Mouse (Mus musculus) stomach, embryonic 16.5 days (tissue): ENCODE measurements around the gene Dock1. TPM values are rescaled to one million over a fixed set of nuclear protein-coding genes. Genes with fewer than 3 reads are reported as not detected.

Source experiments
- ATAC-seq: fragments of 200-750 bp; cut with Nextera tagmentation; 2 replicates; pipeline ENCODE4 v1.8.0; 2017; ENCODE audit warnings: moderate number of reproducible peaks, moderate TSS enrichment; ENCODE audit not compliant: insufficient read depth, low FRiP score
- H3K27ac ChIP-seq: fragments of 300-500 bp; sonication (generic); 2 replicates; pipeline ENCODE4 v1.5.1; 2014; ENCODE audit warnings: low read length
- H3K27me3 ChIP-seq: fragments of 300-500 bp; sonication (generic); 2 replicates; pipeline ENCODE4 v1.6.1; 2014; ENCODE audit warnings: low read length, control low read depth, mixed read lengths; ENCODE audit not compliant: control insufficient read depth, insufficient read depth
- H3K36me3 ChIP-seq: fragments of 300-500 bp; sonication (generic); 2 replicates; pipeline ENCODE4 v1.6.1; 2014; ENCODE audit warnings: low read length; ENCODE audit not compliant: control insufficient read depth, insufficient read depth
- H3K4me1 ChIP-seq: fragments of 300-500 bp; sonication (generic); 2 replicates; pipeline ENCODE4 v1.6.1; 2014; ENCODE audit warnings: low read length, control low read depth, mixed read lengths; ENCODE audit not compliant: control insufficient read depth, insufficient read depth
- H3K4me2 ChIP-seq: fragments of 300-500 bp; sonication (generic); 2 replicates; pipeline ENCODE4 v1.6.1; 2014; ENCODE audit warnings: low read depth, low read length, mixed read lengths
- H3K4me3 ChIP-seq: fragments of 300-500 bp; sonication (generic); replicated peaks from 2 replicates; pipeline ENCODE4 v1.5.1; 2014; ENCODE audit warnings: mild to moderate bottlenecking, low read length
- H3K9ac ChIP-seq: fragments of 300-500 bp; sonication (generic); 2 replicates; pipeline ENCODE4 v1.6.1; 2014; ENCODE audit warnings: low read length
- H3K9me3 ChIP-seq: fragments of 300-500 bp; sonication (generic); replicated peaks from 2 replicates; pipeline ENCODE4 v1.6.1; 2016; ENCODE audit warnings: low read length, control low read depth; ENCODE audit not compliant: control insufficient read depth
- WGBS: fragments of 180-500 bp; shearing (Covaris S2); extraction: QIAGEN DNeasy Blood & Tissue Kit; methylation state at CpG from one replicate; pipeline ENCODE4 v1.1.7; 2014; 5-methylcytosine and 5-hydroxymethylcytosine counted together
- polyA plus RNA-seq: library from polyadenylated mRNA; unstranded; fragments of >200 nt; fragmentation: Nextera tagmentation; extraction: Ambion mirVana; gene quantifications from 2 replicates; pipeline ENCODE4 v1.2.1, GENCODE M21; 2015

Dock1 gene
- polyA plus RNA-seq, 1 experiment from 2014 or later, result 31.3 TPM

DNA sequence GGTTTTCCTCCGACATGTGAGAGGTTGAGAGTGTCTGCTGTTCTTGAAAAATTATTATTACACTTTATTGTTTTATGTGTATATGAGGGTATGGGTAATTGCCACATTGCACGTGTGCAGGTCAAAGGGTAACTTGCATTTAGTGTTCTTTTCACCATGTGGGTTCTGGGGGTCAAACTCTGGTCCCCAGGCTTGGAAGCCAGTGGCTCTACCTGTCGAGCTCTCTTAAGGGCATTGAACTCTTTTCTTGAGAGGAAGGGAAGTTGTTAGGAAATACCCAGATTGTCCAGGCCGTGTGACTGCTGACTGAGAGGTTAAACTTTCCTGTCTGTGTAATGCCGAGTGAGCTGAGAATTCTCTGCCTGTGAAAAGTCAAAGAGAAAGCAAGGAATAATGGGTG is 19.7 kb downstream of the Dock1 start:
- WGBS, result 70% methylated on average over 5 of the region's 5 CpGs
- H3K9ac ChIP-seq, result no peak overlapping the region

DNA sequence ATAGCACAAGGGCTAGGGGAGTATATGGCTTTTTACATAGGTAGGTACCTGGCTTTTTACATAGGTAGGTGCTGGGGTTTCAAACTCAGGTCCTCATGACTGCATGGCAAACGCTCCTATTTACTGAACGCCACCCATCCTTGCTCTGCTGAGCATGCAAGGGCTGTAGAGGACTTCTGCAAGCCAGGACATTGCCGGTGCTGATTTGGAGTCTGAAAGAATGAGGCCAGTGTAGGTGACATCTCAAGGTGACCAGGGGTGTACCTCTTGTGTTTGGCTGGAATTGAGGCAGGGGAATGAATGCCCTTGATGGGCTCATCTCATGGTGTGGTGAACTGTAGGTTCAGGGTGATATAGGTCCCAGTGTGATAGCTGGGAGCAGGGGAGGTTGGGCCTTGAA is 20.4 kb downstream of the Dock1 start:
- Histone ChIP-seq H3K36me3 (no peaks in the 10 kb centered on the region), H3K27ac (no peak overlapping the region), H3K9ac (no peak overlapping the region), H3K4me3 (no peak overlapping the region), H3K4me2 (no peak overlapping the region), H3K4me1 (peaks cover 15% of the 10 kb centered on the region; the same call in 1 of the 2 replicates), H3K27me3 (no peaks in the 10 kb centered on the region), H3K9me3 (no peaks in the 10 kb centered on the region)
- 88% methylated on average over 3 of the region's 3 CpGs for WGBS
- ATAC-seq, result no peak

More for the DNA sequence above, 19.7 kb downstream of the Dock1 start:
- no peak overlapping the region for H3K4me3 ChIP-seq
- no peak overlapping the region for H3K27ac ChIP-seq
- H3K4me1 ChIP-seq, result peaks cover 8% of the 10 kb centered on the region; the same call in 1 of the 2 replicates
- no peaks in the 10 kb centered on the region for H3K36me3 ChIP-seq
- H3K4me2 ChIP-seq, result no peak overlapping the region
- H3K9me3 ChIP-seq, result no peaks in the 10 kb centered on the region
- no peak for ATAC-seq
- no peaks in the 10 kb centered on the region for H3K27me3 ChIP-seq

DNA sequence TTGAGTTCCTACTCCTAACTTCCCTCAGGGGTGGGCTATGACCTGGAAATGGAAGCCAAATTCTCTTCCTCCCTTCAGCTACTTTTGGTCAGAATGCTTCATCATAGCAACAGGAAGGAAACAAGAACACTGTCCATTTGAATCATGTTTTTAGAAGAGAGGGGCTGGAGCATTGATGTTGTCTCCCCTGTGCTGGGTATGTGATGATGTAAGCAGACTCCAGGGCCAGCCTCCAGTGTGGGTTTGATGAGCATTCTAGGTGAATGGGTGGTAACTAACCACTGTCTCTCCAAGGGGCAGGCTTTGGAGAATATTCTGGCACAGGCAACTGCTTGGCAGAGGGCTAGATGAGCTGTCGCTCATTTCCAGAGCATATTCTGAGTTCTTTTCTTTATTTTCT is 22.9 kb downstream of the Dock1 start:
- peaks cover 28% of the 10 kb centered on the region for H3K4me1 ChIP-seq
- H3K4me2 ChIP-seq, result no peak overlapping the region
- H3K4me3 ChIP-seq, result no peak overlapping the region
- no peaks in the 10 kb centered on the region for H3K9me3 ChIP-seq
- no peak overlapping the region for H3K27ac ChIP-seq
- H3K27me3 ChIP-seq, result no peaks in the 10 kb centered on the region
- no peaks in the 10 kb centered on the region for H3K36me3 ChIP-seq
- 88% methylated on average over 1 of the region's 1 CpGs for WGBS
- H3K9ac ChIP-seq, result no peak overlapping the region
- ATAC-seq, result no peak

DNA sequence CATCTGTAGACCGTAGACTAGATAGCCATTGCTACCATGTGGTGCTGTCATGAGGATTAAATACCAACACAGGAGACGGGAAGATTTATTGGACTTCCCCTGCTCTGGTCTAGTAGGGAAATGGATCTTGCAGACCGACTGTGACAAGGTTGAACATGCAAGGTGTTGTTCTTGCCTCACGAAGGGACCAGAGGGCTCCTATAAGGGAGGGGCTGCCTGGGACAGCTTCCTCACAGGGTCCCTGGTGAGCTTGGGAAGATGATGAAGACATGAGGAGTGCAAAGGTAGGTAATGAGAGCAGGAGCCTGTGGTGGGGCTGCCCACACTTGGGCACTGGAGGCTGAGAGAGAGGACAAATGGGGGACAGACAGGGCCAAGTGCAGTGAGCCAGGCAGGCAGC is 25.0 kb downstream of the Dock1 start:
- Histone ChIP-seq H3K4me2 (no peak overlapping the region), H3K9me3 (no peaks in the 10 kb centered on the region), H3K9ac (no peak overlapping the region), H3K4me1 (peaks cover 34% of the 10 kb centered on the region), H3K36me3 (no peaks in the 10 kb centered on the region), H3K27me3 (no peaks in the 10 kb centered on the region), H3K27ac (no peak overlapping the region), H3K4me3 (no peak overlapping the region)
- 60% methylated on average over 4 of the region's 4 CpGs for WGBS
- ATAC-seq, result no peak

DNA sequence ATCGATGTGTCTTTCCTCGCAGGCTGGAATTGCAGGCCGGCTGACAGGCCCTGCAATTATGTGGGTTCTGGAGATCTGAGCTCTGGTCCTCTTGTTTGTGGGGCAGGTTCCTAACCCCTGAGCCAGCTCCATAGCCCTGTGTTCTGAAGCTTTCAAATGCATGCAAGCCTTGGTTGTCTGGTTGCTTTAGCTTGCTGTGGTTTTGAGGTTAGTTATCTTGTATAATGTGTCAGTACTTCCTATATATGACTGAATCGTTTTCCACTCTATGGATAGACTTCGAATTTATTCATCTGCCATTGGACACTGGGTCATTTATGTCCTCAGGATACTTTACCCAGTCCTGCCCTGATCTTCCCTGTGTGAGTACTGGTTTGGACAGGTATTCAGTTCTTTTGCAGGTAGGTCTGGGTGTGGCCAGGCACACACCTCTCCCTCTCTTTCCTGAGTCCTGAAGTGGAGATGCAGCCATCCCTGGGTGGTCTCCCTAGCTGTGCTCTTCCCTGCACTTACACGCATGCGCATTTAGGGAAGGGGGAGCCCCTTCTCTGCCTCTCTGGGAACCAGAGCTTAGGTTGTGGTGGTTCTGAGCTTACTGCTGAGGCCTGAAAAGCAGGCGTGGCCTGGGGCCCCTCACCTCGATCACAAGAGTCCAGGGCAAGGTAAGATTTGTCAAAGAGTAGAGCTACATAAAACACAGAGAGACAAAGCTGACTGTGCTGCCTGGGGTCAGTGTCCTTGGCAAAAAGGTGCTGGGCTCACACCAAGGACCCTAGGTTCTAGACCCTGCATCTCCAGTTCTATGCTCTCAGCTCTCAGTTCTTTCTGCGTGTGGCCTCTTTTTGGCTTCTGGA is 25.9 kb downstream of the Dock1 start:
- peaks cover 37% of the 10 kb centered on the region for H3K4me1 ChIP-seq
- 0 out of 2 replicates have a peak, but pooled peaks have one; percentile 23 for ATAC-seq

DNA sequence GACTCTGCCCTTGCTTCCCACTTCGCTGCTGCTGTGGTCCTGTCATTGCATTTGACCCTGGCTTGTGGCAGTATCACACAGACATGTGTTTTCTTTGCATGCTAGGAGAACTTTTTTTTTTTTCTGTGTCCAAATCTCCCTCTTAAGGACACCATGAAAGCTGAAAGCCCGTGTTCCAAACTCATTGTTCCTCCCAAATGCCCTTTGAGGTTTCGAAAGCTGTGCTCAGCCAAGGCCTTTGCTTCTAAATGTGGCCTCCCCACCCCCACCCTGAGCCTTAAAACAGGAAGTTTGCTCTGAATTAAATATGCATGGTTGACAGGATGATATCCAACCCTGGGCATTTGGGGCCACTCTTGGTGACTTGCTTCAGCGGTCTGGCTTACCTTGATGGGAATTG is 27.0 kb downstream of the Dock1 start:
- H3K27me3 ChIP-seq, result no peaks in the 10 kb centered on the region
- 57% methylated on average over 4 of the region's 4 CpGs for WGBS
- no peak overlapping the region for H3K27ac ChIP-seq
- H3K4me3 ChIP-seq, result no peak overlapping the region
- no peak overlapping the region for H3K4me2 ChIP-seq
- no peaks in the 10 kb centered on the region for H3K9me3 ChIP-seq
- no peak overlapping the region for H3K9ac ChIP-seq
- no peak for ATAC-seq
- H3K4me1 ChIP-seq, result peaks cover 37% of the 10 kb centered on the region
- no peaks in the 10 kb centered on the region for H3K36me3 ChIP-seq

More for the DNA sequence above, 25.9 kb downstream of the Dock1 start:
- H3K4me2 ChIP-seq, result no peak overlapping the region
- H3K36me3 ChIP-seq, result no peaks in the 10 kb centered on the region
- H3K9ac ChIP-seq, result no peak overlapping the region
- no peaks in the 10 kb centered on the region for H3K27me3 ChIP-seq
- H3K4me3 ChIP-seq, result no peak overlapping the region
- peak overlapping the region; percentile 41; the same call in 1 of the 2 replicates for H3K27ac ChIP-seq
- H3K9me3 ChIP-seq, result no peaks in the 10 kb centered on the region
- 62% methylated on average over 10 of the region's 10 CpGs for WGBS

DNA sequence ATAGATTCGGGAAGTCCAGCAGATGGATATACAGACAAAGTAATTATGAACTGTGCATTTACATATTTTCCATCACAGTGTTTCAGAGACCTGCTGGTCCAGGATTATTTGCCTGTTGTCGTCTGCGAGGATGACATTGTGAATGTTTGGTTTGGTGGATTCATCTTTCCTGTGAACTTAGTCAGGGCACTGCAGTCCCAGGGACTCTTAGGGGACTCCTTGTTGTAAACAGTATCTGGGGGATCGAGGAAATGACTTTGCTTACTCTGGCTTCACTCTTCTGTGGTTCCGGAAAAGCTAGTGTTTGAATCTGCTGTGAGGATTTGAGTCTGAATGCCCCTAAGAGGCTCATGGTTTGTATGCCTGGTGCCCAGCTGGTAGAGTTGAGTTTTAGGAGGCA is 27.8 kb downstream of the Dock1 start:
- H3K27me3 ChIP-seq, result no peaks in the 10 kb centered on the region
- ATAC-seq, result no peak
- no peak overlapping the region for H3K9ac ChIP-seq
- no peak overlapping the region for H3K27ac ChIP-seq
- WGBS, result 65% methylated on average over 5 of the region's 5 CpGs
- H3K36me3 ChIP-seq, result no peaks in the 10 kb centered on the region
- no peak overlapping the region for H3K4me3 ChIP-seq
- H3K9me3 ChIP-seq, result no peaks in the 10 kb centered on the region
- H3K4me2 ChIP-seq, result no peak overlapping the region
- H3K4me1 ChIP-seq, result peaks cover 37% of the 10 kb centered on the region

DNA sequence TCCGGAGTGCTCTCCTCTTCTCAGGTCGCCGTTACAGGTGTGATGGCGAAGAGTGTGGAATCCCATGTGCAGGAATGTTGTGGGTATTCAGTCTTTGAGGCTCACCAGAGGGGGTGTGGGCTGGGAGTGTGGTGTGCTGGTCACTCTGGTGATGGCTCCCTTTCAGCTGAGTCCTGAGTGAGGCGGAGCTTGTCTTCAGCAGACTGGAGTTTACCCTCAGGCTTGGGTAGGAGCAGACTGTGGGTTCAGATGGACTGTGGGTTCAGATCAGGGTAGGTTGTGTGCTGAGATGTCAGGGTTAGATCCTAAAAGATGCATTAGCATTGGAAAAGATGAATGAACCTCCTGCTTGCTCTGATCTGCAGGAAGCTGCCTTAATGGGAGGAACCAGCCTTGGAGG is 29.5 kb downstream of the Dock1 start:
- H3K9ac ChIP-seq, result no peak overlapping the region
- no peaks in the 10 kb centered on the region for H3K27me3 ChIP-seq
- H3K4me1 ChIP-seq, result peaks cover 40% of the 10 kb centered on the region
- ATAC-seq, result no peak
- H3K4me2 ChIP-seq, result no peak overlapping the region
- WGBS, result 77% methylated on average over 5 of the region's 5 CpGs
- H3K9me3 ChIP-seq, result no peaks in the 10 kb centered on the region
- H3K27ac ChIP-seq, result 0 out of 2 replicates have a peak overlapping the region, but pooled peaks have one; percentile 6
- H3K4me3 ChIP-seq, result no peak overlapping the region
- no peaks in the 10 kb centered on the region for H3K36me3 ChIP-seq

DNA sequence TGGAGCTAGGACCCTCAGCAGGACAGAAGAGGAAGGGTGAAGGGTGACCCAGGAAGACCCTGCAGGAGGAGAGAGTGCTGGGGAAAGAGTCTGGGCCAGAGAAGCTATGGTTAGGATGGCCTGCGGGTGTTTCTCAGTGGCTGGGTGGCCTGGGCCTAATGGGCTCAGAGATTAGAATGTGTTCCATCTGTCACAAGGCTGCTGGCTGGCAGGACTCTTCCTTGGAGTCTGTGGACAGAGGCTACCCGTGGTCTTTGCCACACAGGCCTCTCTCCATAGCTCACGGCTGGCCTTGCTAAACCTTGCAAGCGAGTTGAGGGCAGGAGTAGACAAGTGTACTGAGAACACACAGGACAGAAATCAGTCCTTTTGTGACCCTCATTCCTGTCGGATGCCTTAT is 32.0 kb downstream of the Dock1 start:
- Histone ChIP-seq H3K4me3 (no peak overlapping the region), H3K9ac (no peak overlapping the region), H3K27me3 (no peaks in the 10 kb centered on the region), H3K9me3 (no peaks in the 10 kb centered on the region), H3K27ac (no peak overlapping the region), H3K36me3 (no peaks in the 10 kb centered on the region), H3K4me2 (no peak overlapping the region), H3K4me1 (peaks cover 24% of the 10 kb centered on the region)
- no peak for ATAC-seq
- whole genome bisulfite sequencing, result 68% methylated on average over 5 of the region's 5 CpGs
